Mouse (Mus musculus) embryonic facial prominence, embryonic 14.5 days (tissue): Measurements from ENCODE around the gene Wnt10b. TPM values are rescaled to one million over a fixed set of nuclear protein-coding genes. Genes with fewer than 3 reads are reported as not detected.

ENCODE experiments used
- ATAC-seq: fragments of 200-750 bp; cut with Nextera tagmentation; 2 replicates; pipeline ENCODE4 v1.8.0; 2017; ENCODE audit warnings: low read depth, moderate number of reproducible peaks, moderate TSS enrichment
- DNase-seq: peaks from one replicate; pipeline ENCODE4 v3.0.0-alpha.2; 2015; ENCODE audit warnings: low spot score
- H3K27ac ChIP-seq: fragments of 300-500 bp; sonication (generic); replicated peaks from 2 replicates; pipeline ENCODE4 v1.5.1; 2014; ENCODE audit warnings: low read depth, mild to moderate bottlenecking, low read length, moderate library complexity
- H3K27me3 ChIP-seq: fragments of 300-500 bp; sonication (generic); replicated peaks from 2 replicates; pipeline ENCODE4 v1.6.1; 2014; ENCODE audit warnings: low read length; ENCODE audit not compliant: control insufficient read depth, insufficient read depth
- H3K36me3 ChIP-seq: fragments of 300-500 bp; sonication (generic); 2 replicates; pipeline ENCODE4 v1.6.1; 2014; ENCODE audit warnings: low read length, mixed read lengths; ENCODE audit not compliant: control insufficient read depth, insufficient read depth
- H3K4me1 ChIP-seq: fragments of 300-500 bp; sonication (generic); 2 replicates; pipeline ENCODE4 v1.6.1; 2014; ENCODE audit warnings: antibody characterized with exemption, low read length; ENCODE audit not compliant: control insufficient read depth, insufficient read depth
- H3K4me2 ChIP-seq: fragments of 300-500 bp; sonication (generic); 2 replicates; pipeline ENCODE4 v1.6.1; 2014; ENCODE audit warnings: low read depth, mild to moderate bottlenecking, low read length, moderate library complexity, mixed read lengths
- H3K4me3 ChIP-seq: fragments of 300-500 bp; sonication (generic); 2 replicates; pipeline ENCODE4 v1.5.1; 2014; ENCODE audit warnings: low read depth, mild to moderate bottlenecking, low read length
- H3K9ac ChIP-seq: fragments of 300-500 bp; sonication (generic); 2 replicates; pipeline ENCODE4 v1.6.1; 2014; ENCODE audit warnings: low read depth, mild to moderate bottlenecking, low read length, moderate library complexity, mixed read lengths
- H3K9me3 ChIP-seq: fragments of 300-500 bp; sonication (generic); 2 replicates; pipeline ENCODE4 v1.6.1; 2016; ENCODE audit warnings: low read length; ENCODE audit not compliant: control insufficient read depth
- WGBS: fragments of 180-500 bp; shearing (Covaris S2); extraction: QIAGEN DNeasy Blood & Tissue Kit; methylation state at CpG from one replicate; pipeline ENCODE4 v1.1.7; 2014; 5-methylcytosine and 5-hydroxymethylcytosine counted together
- polyA plus RNA-seq: library from polyadenylated mRNA; unstranded; fragments of >200 nt; fragmentation: Nextera tagmentation; extraction: Ambion mirVana; gene quantifications from 2 replicates; pipeline ENCODE4 v1.2.1, GENCODE M21; 2014

Gene Wnt10b
- polyA plus RNA-seq, 1 experiment from 2014 or later = 4.1 TPM

- no peak for ATAC-seq
- 80% methylated on average over 6 of the region's 6 CpGs for WGBS
- no peak for DNase-seq
- no peak overlapping the region for H3K4me3 ChIP-seq
- H3K27me3 ChIP-seq = no peaks in the 10 kb centered on the region
- no peak overlapping the region for H3K27ac ChIP-seq
- no peaks in the 10 kb centered on the region for H3K9me3 ChIP-seq
- no peak overlapping the region for H3K4me2 ChIP-seq
- peaks cover 38% of the 10 kb centered on the region for H3K36me3 ChIP-seq
- no peak overlapping the region for H3K9ac ChIP-seq
- no peaks in the 10 kb centered on the region for H3K4me1 ChIP-seq
Observed at GRCm38 (mm10) chr15:98733370-98733769, 44.6 kb downstream of the Wnt10b start.

GRCm38 (mm10) chr15:98732006-98732531, 45.9 kb downstream of the Wnt10b start:
- WGBS = 68% methylated on average over 8 of the region's 8 CpGs
- no peak overlapping the region for H3K4me3 ChIP-seq
- H3K27ac ChIP-seq = no peak overlapping the region
- no peaks in the 10 kb centered on the region for H3K9me3 ChIP-seq
- DNase-seq = no peak
- H3K4me2 ChIP-seq = no peak overlapping the region
- no peak overlapping the region for H3K9ac ChIP-seq
- H3K4me1 ChIP-seq = peaks cover 3% of the 10 kb centered on the region
- peaks cover 25% of the 10 kb centered on the region for H3K36me3 ChIP-seq
- ATAC-seq = no peak
- no peaks in the 10 kb centered on the region for H3K27me3 ChIP-seq

- H3K4me3 ChIP-seq = no peak overlapping the region
- H3K27me3 ChIP-seq = no peaks in the 10 kb centered on the region
- peaks cover 8% of the 10 kb centered on the region for H3K4me1 ChIP-seq
- H3K9ac ChIP-seq = no peak overlapping the region
- H3K27ac ChIP-seq = no peak overlapping the region
- peaks cover 13% of the 10 kb centered on the region for H3K36me3 ChIP-seq
- no peak overlapping the region for H3K4me2 ChIP-seq
- no peak for DNase-seq
- H3K9me3 ChIP-seq = no peaks in the 10 kb centered on the region
- 81% methylated on average over 6 of the region's 6 CpGs for WGBS
- no peak for ATAC-seq
Observed at GRCm38 (mm10) chr15:98730790-98731189, 47.2 kb downstream of the Wnt10b start.

GRCm38 (mm10) chr15:98729791-98730545, 48.0 kb downstream of the Wnt10b start:
- no peak for ATAC-seq
- Histone ChIP-seq H3K27ac (no peak overlapping the region), H3K27me3 (no peaks in the 10 kb centered on the region), H3K36me3 (peaks cover 4% of the 10 kb centered on the region; the same call in 1 of the 2 replicates), H3K4me1 (peaks cover 8% of the 10 kb centered on the region), H3K4me3 (no peak overlapping the region), H3K9ac (no peak overlapping the region), H3K4me2 (no peak overlapping the region), H3K9me3 (no peaks in the 10 kb centered on the region)
- DNase-seq = no peak
- 64% methylated on average over 7 of the region's 7 CpGs for WGBS

- no peak overlapping the region for H3K9ac ChIP-seq
- DNase-seq (no peak), ATAC-seq (no peak)
- H3K36me3 ChIP-seq = no peaks in the 10 kb centered on the region
- H3K9me3 ChIP-seq = no peaks in the 10 kb centered on the region
- peak overlapping the region; percentile 98 for H3K4me2 ChIP-seq
- H3K4me3 ChIP-seq = peak overlapping the region; percentile 65
- H3K4me1 ChIP-seq = peaks cover 15% of the 10 kb centered on the region
- H3K27me3 ChIP-seq = no peaks in the 10 kb centered on the region
- H3K27ac ChIP-seq = no peak overlapping the region
- WGBS = 31% methylated on average over 9 of the region's 9 CpGs
Observed at GRCm38 (mm10) chr15:98728366-98728765, 49.6 kb downstream of the Wnt10b start.

DNA sequence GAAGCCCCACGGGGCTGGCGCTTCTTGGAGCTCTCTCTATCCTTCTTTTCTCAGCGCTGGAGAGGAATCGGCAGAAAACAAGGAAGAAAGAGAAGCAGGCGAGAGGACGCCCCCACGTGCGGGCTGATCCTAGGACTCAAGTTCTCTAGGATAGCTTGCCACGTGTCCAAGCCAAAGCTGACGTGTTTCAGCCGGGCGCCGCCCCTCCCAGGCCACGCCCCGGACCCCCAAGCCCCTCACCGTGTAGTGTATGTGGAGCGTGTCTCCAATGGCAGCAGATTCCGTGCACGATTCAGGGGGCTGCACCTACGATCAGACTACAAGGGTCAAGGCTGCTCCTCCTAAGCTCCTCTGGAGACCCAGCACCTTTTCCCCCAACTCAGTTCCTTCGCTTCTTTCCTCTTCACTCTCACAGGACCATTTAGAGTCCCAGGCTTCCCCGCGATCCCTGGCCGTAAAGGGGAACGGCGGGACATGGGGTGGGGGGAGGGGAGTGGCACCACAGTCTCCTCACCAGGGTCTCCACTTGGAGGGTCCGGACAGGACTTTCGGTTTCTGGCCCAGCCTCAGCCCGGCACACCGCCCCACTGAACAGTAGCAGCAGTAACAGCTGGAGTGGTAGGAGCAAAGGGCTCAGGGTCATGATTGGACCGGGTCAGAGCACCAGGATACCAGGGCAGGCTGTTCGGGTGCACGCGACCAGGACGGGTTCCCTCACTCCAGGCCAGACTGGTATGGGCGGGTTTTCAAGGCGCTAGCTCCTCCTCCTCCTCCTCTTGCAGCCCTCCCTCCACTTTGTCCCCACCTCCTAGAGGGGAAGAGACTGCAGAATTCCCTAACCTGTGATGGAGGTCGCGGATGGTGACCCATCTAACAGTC, 50.3 kb downstream of the Wnt10b start, which contains the start of gene Fkbp11:
Fkbp11 (minus strand) TSS at position 756 of the 879 bp plus-strand sequence.
- H3K27ac ChIP-seq = no peak within 1 kb of the TSS
- no peaks in the 10 kb centered on the region for H3K36me3 ChIP-seq
- no peaks in the 10 kb centered on the region for H3K9me3 ChIP-seq
- peak within 1 kb of the TSS; percentile 65 for H3K4me3 ChIP-seq
- peak within 1 kb of the TSS; percentile 98 for H3K4me2 ChIP-seq
- DNase-seq (peak; percentile 89), ATAC-seq (peak; percentile 84)
- H3K9ac ChIP-seq = peak within 1 kb of the TSS; percentile 75
- WGBS = under 1% methylated on average over 37 of the region's 39 CpGs
- H3K27me3 ChIP-seq = no peaks in the 10 kb centered on the region
- H3K4me1 ChIP-seq = peaks cover 15% of the 10 kb centered on the region

DNA sequence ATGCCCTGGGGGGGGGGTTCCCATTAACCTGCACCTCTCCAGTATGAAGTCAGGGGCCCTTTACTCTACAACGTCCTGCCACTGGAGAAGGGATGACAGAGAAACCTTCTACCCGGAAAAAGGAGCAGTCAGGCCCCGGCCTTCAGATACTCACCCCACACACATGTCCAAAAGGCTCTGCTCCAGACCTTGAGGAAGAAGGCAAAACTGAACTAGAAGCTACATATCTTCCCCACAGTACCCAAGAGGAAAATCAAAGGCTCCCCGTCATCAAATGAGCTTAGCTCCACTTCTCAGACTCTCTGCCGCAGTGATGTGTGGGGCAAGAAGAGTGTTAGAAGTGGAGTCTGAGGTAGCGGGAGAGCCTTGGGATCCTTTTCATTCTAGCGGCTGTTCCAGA, 51.2 kb downstream of the Wnt10b start:
- Histone ChIP-seq H3K4me2 (peak overlapping the region; percentile 98), H3K27ac (no peak overlapping the region), H3K27me3 (no peaks in the 10 kb centered on the region), H3K4me3 (peak overlapping the region; percentile 65), H3K4me1 (peaks cover 15% of the 10 kb centered on the region), H3K36me3 (no peaks in the 10 kb centered on the region), H3K9me3 (no peaks in the 10 kb centered on the region), H3K9ac (peak overlapping the region; percentile 75)
- 33% methylated on average over 7 of the region's 7 CpGs for WGBS
- ATAC-seq (no peak), DNase-seq (no peak)

- Histone ChIP-seq H3K4me1 (peaks cover 15% of the 10 kb centered on the region), H3K4me2 (peak overlapping the region; percentile 98), H3K27me3 (no peaks in the 10 kb centered on the region), H3K36me3 (no peaks in the 10 kb centered on the region), H3K9ac (0 out of 2 replicates have a peak overlapping the region, but pooled peaks have one; percentile 75), H3K9me3 (no peaks in the 10 kb centered on the region), H3K27ac (no peak overlapping the region), H3K4me3 (no peak overlapping the region)
- DNase-seq (no peak), ATAC-seq (no peak)
- WGBS = 70% methylated on average over 4 of the region's 4 CpGs
Observed at GRCm38 (mm10) chr15:98726079-98726478, 51.9 kb downstream of the Wnt10b start.
